Mouse (Mus musculus) midbrain, embryonic 11.5 days (tissue): ENCODE results near the gene Elp4. TPM values are rescaled to one million over a fixed set of nuclear protein-coding genes. Genes with fewer than 3 reads are reported as not detected.

Experiments used
- ATAC-seq: fragments of 200-750 bp; cut with Nextera tagmentation; 2 replicates; pipeline ENCODE4 v1.8.0; 2017; ENCODE audit warnings: moderate TSS enrichment, moderate library complexity; ENCODE audit not compliant: low FRiP score
- DNase-seq: peaks from one replicate; pipeline ENCODE4 v3.0.0; 2015; ENCODE audit warnings: low spot score; ENCODE audit errors: missing footprints
- H3K27ac ChIP-seq: fragments of 300-500 bp; sonication (generic); 2 replicates; pipeline ENCODE4 v1.5.1; 2014; ENCODE audit warnings: low read depth, low read length
- H3K27me3 ChIP-seq: fragments of 300-500 bp; sonication (generic); 2 replicates; pipeline ENCODE4 v1.6.1; 2014; ENCODE audit warnings: mild to moderate bottlenecking, low read length, moderate library complexity, mixed read lengths; ENCODE audit not compliant: control insufficient read depth, insufficient read depth
- H3K36me3 ChIP-seq: fragments of 300-500 bp; sonication (generic); 2 replicates; pipeline ENCODE4 v1.6.1; 2014; ENCODE audit warnings: mild to moderate bottlenecking, low read length, moderate library complexity, mixed read lengths; ENCODE audit not compliant: control insufficient read depth, insufficient read depth
- H3K4me1 ChIP-seq: fragments of 300-500 bp; sonication (generic); 2 replicates; pipeline ENCODE4 v1.6.1; 2014; ENCODE audit warnings: low read length; ENCODE audit not compliant: control insufficient read depth, insufficient read depth
- H3K4me2 ChIP-seq: fragments of 300-500 bp; sonication (generic); 2 replicates; pipeline ENCODE4 v1.6.1; 2014; ENCODE audit warnings: mild to moderate bottlenecking, moderate library complexity
- H3K4me3 ChIP-seq: fragments of 300-500 bp; sonication (generic); 2 replicates; pipeline ENCODE4 v1.5.1; 2014; ENCODE audit warnings: low read depth, low read length
- H3K9ac ChIP-seq: fragments of 300-500 bp; sonication (generic); 2 replicates; pipeline ENCODE4 v1.6.1; 2014; ENCODE audit warnings: low read length
- H3K9me3 ChIP-seq: fragments of 300-500 bp; sonication (generic); 2 replicates; pipeline ENCODE4 v1.6.1; 2016; ENCODE audit warnings: low read length; ENCODE audit not compliant: control insufficient read depth
- WGBS: fragments of 180-500 bp; shearing (Covaris S2); extraction: QIAGEN DNeasy Blood & Tissue Kit; methylation state at CpG from one replicate; pipeline ENCODE4 v1.1.7; 2014; 5-methylcytosine and 5-hydroxymethylcytosine counted together
- polyA plus RNA-seq: library from polyadenylated mRNA; unstranded; fragments of >200 nt; fragmentation: Nextera tagmentation; extraction: Ambion mirVana; gene quantifications from 2 replicates; pipeline ENCODE4 v1.2.1, GENCODE M21; 2014

Elp4 gene
- polyA plus RNA-seq, 1 experiment from 2014 or later, result 59.6 TPM

GRCm38 (mm10) chr2:105799840-105800239 lies 104.5 kb downstream of the Elp4 start:
- Histone ChIP-seq H3K9ac (no peak overlapping the region), H3K4me1 (no peaks in the 10 kb centered on the region), H3K4me3 (no peak overlapping the region), H3K4me2 (no peak overlapping the region), H3K36me3 (no peaks in the 10 kb centered on the region), H3K9me3 (no peaks in the 10 kb centered on the region), H3K27me3 (peaks cover 2% of the 10 kb centered on the region), H3K27ac (no peak overlapping the region)
- DNase-seq, result no peak
- WGBS, result 62% methylated on average over 2 of the region's 2 CpGs
- ATAC-seq, result no peak

DNA sequence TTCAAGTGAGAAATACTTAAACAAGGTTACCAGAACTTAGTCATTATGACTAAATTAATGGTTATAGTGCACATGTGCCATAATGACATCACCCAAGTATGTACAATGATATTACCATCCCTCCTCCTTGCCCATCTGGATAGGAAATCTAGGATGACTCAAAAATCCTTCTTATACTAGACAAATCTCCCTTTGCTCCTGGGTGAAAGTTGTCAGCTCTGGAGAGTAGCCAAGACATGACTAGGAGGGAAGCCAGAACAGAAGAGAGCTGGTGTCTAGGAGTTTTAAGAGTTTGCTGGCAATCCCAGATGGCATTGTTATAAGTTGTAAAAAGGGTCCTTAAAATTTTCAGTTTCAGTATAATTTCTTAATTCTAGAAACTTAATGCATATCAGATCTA lies 106.5 kb downstream of the Elp4 start:
- no peak overlapping the region for H3K4me2 ChIP-seq
- no peaks in the 10 kb centered on the region for H3K36me3 ChIP-seq
- H3K9ac ChIP-seq, result no peak overlapping the region
- no peaks in the 10 kb centered on the region for H3K9me3 ChIP-seq
- H3K27ac ChIP-seq, result no peak overlapping the region
- no peak overlapping the region for H3K4me3 ChIP-seq
- H3K4me1 ChIP-seq, result no peaks in the 10 kb centered on the region
- H3K27me3 ChIP-seq, result peaks cover 6% of the 10 kb centered on the region
- ATAC-seq, result no peak
- no peak for DNase-seq

GRCm38 (mm10) chr2:105796101-105796500 lies 108.3 kb downstream of the Elp4 start:
- no peaks in the 10 kb centered on the region for H3K9me3 ChIP-seq
- H3K4me2 ChIP-seq, result no peak overlapping the region
- ATAC-seq (no peak), DNase-seq (no peak)
- H3K4me3 ChIP-seq, result no peak overlapping the region
- H3K27me3 ChIP-seq, result peaks cover 14% of the 10 kb centered on the region
- no peak overlapping the region for H3K27ac ChIP-seq
- no peaks in the 10 kb centered on the region for H3K4me1 ChIP-seq
- H3K9ac ChIP-seq, result no peak overlapping the region
- no peaks in the 10 kb centered on the region for H3K36me3 ChIP-seq

DNA sequence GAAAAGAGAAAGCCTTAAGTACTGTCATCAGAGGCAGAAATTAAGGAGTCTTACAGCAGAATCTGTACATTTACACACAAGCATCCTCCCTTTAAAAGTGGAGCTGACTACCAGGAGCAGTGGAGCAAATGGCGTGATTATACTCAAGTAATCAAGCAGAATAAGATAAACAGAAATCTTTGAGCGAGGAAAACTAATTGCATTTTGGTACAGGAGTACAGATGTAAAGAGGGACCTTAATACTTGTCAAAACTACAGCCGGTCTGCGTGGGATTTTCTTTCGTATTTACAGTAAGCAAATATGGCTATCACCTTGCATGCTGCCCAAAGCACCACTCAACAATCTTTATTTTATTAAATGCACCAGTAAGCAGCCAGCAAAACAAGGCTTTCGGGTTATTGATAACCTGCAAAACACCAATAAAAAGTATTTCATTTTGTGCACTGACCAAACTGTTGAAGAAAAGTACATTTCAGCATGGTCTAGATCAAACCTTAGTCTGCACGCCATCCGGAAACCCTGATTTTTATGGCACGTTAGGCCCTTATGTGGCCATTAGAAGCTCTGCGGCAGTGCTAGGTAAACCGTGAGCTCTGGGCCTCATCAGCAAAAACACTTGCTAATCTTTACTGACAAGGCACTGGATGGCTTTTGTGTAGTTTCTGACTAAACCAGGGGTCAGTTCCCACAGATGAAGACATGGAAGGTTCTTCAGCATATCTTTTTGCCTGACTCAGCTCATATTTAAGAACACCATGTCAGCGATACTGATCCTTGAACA lies 111.8 kb downstream of the Elp4 start:
- ATAC-seq (no peak), DNase-seq (no peak)
- Histone ChIP-seq H3K36me3 (no peaks in the 10 kb centered on the region), H3K9ac (no peak overlapping the region), H3K4me3 (no peak overlapping the region), H3K27me3 (peaks cover 33% of the 10 kb centered on the region), H3K4me2 (no peak overlapping the region), H3K4me1 (no peaks in the 10 kb centered on the region), H3K27ac (no peak overlapping the region), H3K9me3 (no peaks in the 10 kb centered on the region)
- 61% methylated on average over 12 of the region's 12 CpGs for WGBS

DNA sequence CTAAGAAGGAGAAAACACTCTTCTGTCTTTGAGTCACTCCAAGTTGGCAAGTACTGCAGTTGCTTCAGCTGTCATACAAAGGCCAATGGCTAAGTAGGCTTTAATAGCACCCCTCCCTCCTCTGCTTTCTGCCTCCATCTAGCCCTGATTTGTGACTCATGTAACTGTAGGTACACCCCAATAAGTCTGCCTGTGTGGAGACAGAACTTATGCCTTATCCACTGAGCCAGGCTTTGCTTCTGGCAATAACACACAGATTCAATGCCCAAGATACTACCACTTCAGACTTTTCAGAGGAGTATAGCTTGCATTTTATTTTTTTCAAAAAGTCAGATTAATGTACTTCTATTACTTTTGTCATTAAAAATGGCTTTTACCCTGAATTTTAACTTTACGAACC lies 114.4 kb downstream of the Elp4 start:
- no peaks in the 10 kb centered on the region for H3K36me3 ChIP-seq
- H3K27me3 ChIP-seq, result peaks cover 53% of the 10 kb centered on the region
- H3K9me3 ChIP-seq, result no peaks in the 10 kb centered on the region
- H3K9ac ChIP-seq, result no peak overlapping the region
- WGBS, result 97% methylated on average over 1 of the region's 1 CpGs
- DNase-seq (no peak), ATAC-seq (no peak)
- H3K4me1 ChIP-seq, result no peaks in the 10 kb centered on the region
- H3K27ac ChIP-seq, result no peak overlapping the region
- H3K4me3 ChIP-seq, result no peak overlapping the region
- no peak overlapping the region for H3K4me2 ChIP-seq

GRCm38 (mm10) chr2:105787726-105788125 lies 116.6 kb downstream of the Elp4 start:
- no peak overlapping the region for H3K27ac ChIP-seq
- DNase-seq, result no peak
- H3K9ac ChIP-seq, result no peak overlapping the region
- H3K9me3 ChIP-seq, result no peaks in the 10 kb centered on the region
- H3K4me2 ChIP-seq, result no peak overlapping the region
- no peaks in the 10 kb centered on the region for H3K36me3 ChIP-seq
- peaks cover 58% of the 10 kb centered on the region for H3K27me3 ChIP-seq
- WGBS, result 44% methylated on average over 4 of the region's 4 CpGs
- H3K4me3 ChIP-seq, result no peak overlapping the region
- H3K4me1 ChIP-seq, result no peaks in the 10 kb centered on the region
- no peak for ATAC-seq

DNA sequence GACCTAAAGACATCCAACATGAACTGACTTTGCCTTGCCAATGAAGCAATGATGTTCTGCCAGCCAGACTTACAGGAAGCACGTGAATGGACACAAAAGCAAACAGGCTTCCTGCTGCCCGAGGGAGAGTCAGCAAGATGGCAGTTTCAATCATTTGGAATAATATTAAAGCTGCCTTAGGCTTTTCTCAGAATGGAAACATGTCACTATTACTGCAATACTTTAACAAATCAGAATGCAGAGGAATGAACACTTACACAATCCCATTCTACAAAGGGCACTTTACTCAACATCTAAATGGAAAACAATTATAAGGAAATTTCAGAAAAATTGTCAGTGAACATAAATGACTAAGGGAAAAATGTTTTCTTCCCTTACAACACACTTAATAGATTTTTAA lies 117.4 kb downstream of the Elp4 start:
- Histone ChIP-seq H3K9ac (no peak overlapping the region), H3K4me1 (no peaks in the 10 kb centered on the region), H3K4me3 (no peak overlapping the region), H3K9me3 (no peaks in the 10 kb centered on the region), H3K4me2 (no peak overlapping the region), H3K36me3 (no peaks in the 10 kb centered on the region), H3K27ac (no peak overlapping the region), H3K27me3 (peaks cover 57% of the 10 kb centered on the region)
- no peak for DNase-seq
- no peak for ATAC-seq
- 27% methylated on average over 2 of the region's 2 CpGs for WGBS

DNA sequence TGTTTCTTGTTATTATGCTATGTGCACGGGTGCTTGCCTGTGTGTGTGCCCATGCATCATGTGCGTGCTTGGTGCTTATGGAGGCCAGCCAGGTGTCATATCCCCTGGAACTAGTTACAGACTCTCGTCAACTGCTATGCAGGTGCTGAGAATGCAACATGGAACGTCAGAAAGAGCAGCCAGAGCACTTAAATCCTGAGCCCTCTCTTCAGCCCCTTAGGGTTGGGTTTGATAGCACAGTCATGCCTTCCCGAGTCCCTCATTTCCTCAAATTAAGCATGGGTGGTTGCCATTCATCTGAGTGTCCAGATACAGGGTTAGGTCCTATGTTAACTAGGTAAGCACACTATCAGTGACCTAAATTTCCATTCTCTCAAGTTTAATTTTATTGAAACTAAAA lies 121.5 kb downstream of the Elp4 start:
- ATAC-seq, result no peak
- H3K27me3 ChIP-seq, result peaks cover 48% of the 10 kb centered on the region
- 74% methylated on average over 5 of the region's 5 CpGs for WGBS
- no peaks in the 10 kb centered on the region for H3K4me1 ChIP-seq
- no peak overlapping the region for H3K4me3 ChIP-seq
- H3K9ac ChIP-seq, result no peak overlapping the region
- no peak overlapping the region for H3K4me2 ChIP-seq
- DNase-seq, result peak; percentile 87
- no peak overlapping the region for H3K27ac ChIP-seq
- no peaks in the 10 kb centered on the region for H3K9me3 ChIP-seq
- no peaks in the 10 kb centered on the region for H3K36me3 ChIP-seq

DNA sequence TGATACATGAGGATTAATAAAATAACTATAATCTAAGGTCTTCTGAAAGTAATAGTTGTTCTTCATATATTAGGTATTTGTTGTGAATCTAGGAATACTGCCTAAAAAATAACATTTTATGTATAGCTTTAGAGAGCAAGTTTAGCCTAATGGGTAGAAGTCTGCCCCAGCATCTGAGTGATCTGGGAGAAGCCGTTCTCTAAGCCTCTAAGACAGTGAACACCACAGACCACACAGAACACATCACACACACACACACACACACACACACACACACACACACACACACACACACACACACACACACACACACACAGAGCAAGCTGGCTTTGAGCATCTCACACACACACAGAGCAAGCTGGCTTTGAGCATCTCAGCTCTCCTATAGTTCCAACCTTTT lies 123.6 kb downstream of the Elp4 start:
- Histone ChIP-seq H3K27me3 (peaks cover 44% of the 10 kb centered on the region), H3K36me3 (no peaks in the 10 kb centered on the region), H3K9me3 (no peaks in the 10 kb centered on the region), H3K4me3 (no peak overlapping the region), H3K4me1 (no peaks in the 10 kb centered on the region), H3K4me2 (no peak overlapping the region), H3K9ac (no peak overlapping the region), H3K27ac (no peak overlapping the region)
- WGBS, result 32% methylated on average over 1 of the region's 1 CpGs
- no peak for DNase-seq
- peak; percentile 54; the same call in 1 of the 2 replicates for ATAC-seq
